Mouse (Mus musculus): Measurements from ENCODE around the gene Syt16. TPM values are rescaled to one million over a fixed set of nuclear protein-coding genes. Genes with fewer than 3 reads are reported as not detected.
A peak's percentile ranks its signal among the peaks of the same experiment; 100 is the strongest.

Syt16 gene
- total RNA-seq (2021), result 1.3 and 1.6 TPM in 2 replicates
- long read RNA-seq, result 0 reads

GRCm38 (mm10) chr12:73997297-73998127, at the start of gene Syt16:
Syt16 (plus strand) TSS chr12:73997661.
- no peak for DNase-seq

- DNase-seq, result no peak
Observed at GRCm38 (mm10) chr12:73948415-73948814, 49.0 kb upstream of the Syt16 start.

- peak; percentile 43 for DNase-seq
Observed at GRCm38 (mm10) chr12:73949318-73950058, 48.0 kb upstream of the Syt16 start.

GRCm38 (mm10) chr12:73952879-73953278, 44.6 kb upstream of the Syt16 start:
- peak; percentile 29 for DNase-seq

- no peak for DNase-seq
Observed at GRCm38 (mm10) chr12:73953420-73954186, 43.9 kb upstream of the Syt16 start.

- DNase-seq, result no peak
Observed at GRCm38 (mm10) chr12:73954785-73955184, 42.7 kb upstream of the Syt16 start.

- DNase-seq, result no peak
Observed at GRCm38 (mm10) chr12:73957676-73958075, 39.8 kb upstream of the Syt16 start.

GRCm38 (mm10) chr12:73958830-73959229, 38.6 kb upstream of the Syt16 start:
- DNase-seq, result no peak

- peak; percentile 96 for DNase-seq
Observed at GRCm38 (mm10) chr12:73964291-73965281, 32.9 kb upstream of the Syt16 start, which contains the start of gene Snapc1. Snapc1 (plus strand) TSS chr12:73964481.

GRCm38 (mm10) chr12:73969142-73969541, 28.3 kb upstream of the Syt16 start:
- no peak for DNase-seq

- DNase-seq, result no peak
Observed at GRCm38 (mm10) chr12:73974584-73974983, 22.9 kb upstream of the Syt16 start.

GRCm38 (mm10) chr12:73978144-73978543, 19.3 kb upstream of the Syt16 start:
- DNase-seq, result no peak

- no peak for DNase-seq
Observed at GRCm38 (mm10) chr12:73979667-73980066, 17.8 kb upstream of the Syt16 start.

- peak; percentile 64 for DNase-seq
Observed at GRCm38 (mm10) chr12:73982533-73982932, 14.9 kb upstream of the Syt16 start.

- no peak for DNase-seq
Observed at GRCm38 (mm10) chr12:73986299-73986698, 11.2 kb upstream of the Syt16 start.

GRCm38 (mm10) chr12:73988393-73989008, 9.0 kb upstream of the Syt16 start:
- DNase-seq, result no peak

- DNase-seq, result peak; percentile 49
Observed at GRCm38 (mm10) chr12:73989594-73989993, 7.9 kb upstream of the Syt16 start.

- no peak for DNase-seq
Observed at GRCm38 (mm10) chr12:73996906-73997296, 560 bp upstream of the Syt16 start.

GRCm38 (mm10) chr12:73998128-73998456, 631 bp downstream of the Syt16 start:
- DNase-seq, result no peak

- no peak for DNase-seq
Observed at GRCm38 (mm10) chr12:74002449-74002848, 5.0 kb downstream of the Syt16 start.

- no peak for DNase-seq
Observed at GRCm38 (mm10) chr12:74009448-74009911, 12.0 kb downstream of the Syt16 start.

All from adrenal gland, postnatal 25 days (tissue).